Comparison of ENCODE assay signal across 31 mouse cellular contexts in the genomic region with DNA sequence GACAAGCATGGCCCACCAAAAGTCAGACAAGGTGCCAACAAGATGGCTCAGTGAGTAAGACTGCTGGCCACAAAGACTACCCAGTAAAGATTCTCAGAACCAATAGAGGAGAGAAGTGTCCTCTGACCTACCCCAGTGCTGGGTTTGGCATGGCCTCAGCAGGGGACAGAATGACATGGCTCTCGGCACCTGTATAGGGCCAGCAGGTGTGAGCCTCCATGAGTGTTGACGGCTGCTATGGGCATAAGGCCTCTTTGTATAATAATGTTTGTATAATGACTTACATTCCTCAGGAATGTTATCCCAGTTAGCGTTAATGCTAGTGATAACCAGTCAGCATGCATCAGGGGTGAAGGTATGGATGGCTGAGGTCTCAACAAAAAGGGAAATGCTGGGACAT. TPM values are rescaled to one million over a fixed set of nuclear protein-coding genes. Genes with fewer than 3 reads are reported as not detected.
DNase-seq lines count a peak whose midpoint lies in the region; ATAC-seq and TF ChIP-seq lines count a peak whose summit lies in the region.
"Had no signal": no experiment of that assay in that cellular context is flagged by ENCODE, and none has a peak within 500 bp of the region (broad histone marks: within the 10 kb centered on the region; RNA-seq: fewer than 3 reads in every experiment).

No protein-coding gene starts in this region.

- no peaks in the 10 kb centered on the region for H3K9me3 ChIP-seq in intestine, embryonic 16.5 days (ENCODE audit: control insufficient read depth, low read length)
- H3K9me3 ChIP-seq in intestine, embryonic 15.5 days = no peaks in the 10 kb centered on the region
- no peaks in the 10 kb centered on the region for H3K9me3 ChIP-seq in lung, embryonic 15.5 days
- no peaks in the 10 kb centered on the region for H3K9me3 ChIP-seq in midbrain, embryonic 11.5 days (ENCODE audit: control insufficient read depth, low read length)
- no peaks in the 10 kb centered on the region for H3K9me3 ChIP-seq in midbrain, embryonic 13.5 days
- no peaks in the 10 kb centered on the region for H3K9me3 ChIP-seq in stomach, postnatal 0 days (ENCODE audit: control insufficient read depth, low read length)
- H3K9me3 ChIP-seq: embryonic facial prominence, embryonic 10.5 days; embryonic facial prominence, embryonic 13.5 days; forebrain, embryonic 12.5 days; forebrain, embryonic 15.5 days; G1E; hindbrain, embryonic 12.5 days; hindbrain, embryonic 15.5 days had no signal

- 67% methylated on average over 3 of the region's 3 CpGs for WGBS in intestine, embryonic 16.5 days
- WGBS in intestine, embryonic 15.5 days = 60% methylated on average over 3 of the region's 3 CpGs
- 47% methylated on average over 3 of the region's 3 CpGs for WGBS in lung, embryonic 15.5 days
- WGBS in midbrain, embryonic 11.5 days = 90% methylated on average over 3 of the region's 3 CpGs
- WGBS in midbrain, embryonic 13.5 days = 93% methylated on average over 3 of the region's 3 CpGs
- WGBS in stomach, postnatal 0 days = 41% methylated on average over 3 of the region's 3 CpGs

- H3K27ac ChIP-seq in intestine, embryonic 16.5 days (ENCODE audit: low read length) = no peak overlapping the region
- H3K27ac ChIP-seq in intestine, embryonic 15.5 days = no peak overlapping the region
- peak overlapping the region; percentile 66 for H3K27ac ChIP-seq in lung, embryonic 15.5 days
- no peak overlapping the region for H3K27ac ChIP-seq in midbrain, embryonic 11.5 days (ENCODE audit: low read depth, low read length)
- no peak overlapping the region for H3K27ac ChIP-seq in midbrain, embryonic 13.5 days
- peak overlapping the region; percentile 64 for H3K27ac ChIP-seq in stomach, postnatal 0 days (replicated peaks)
- H3K27ac ChIP-seq: embryonic facial prominence, embryonic 10.5 days; embryonic facial prominence, embryonic 13.5 days; forebrain, embryonic 12.5 days; forebrain, embryonic 15.5 days; hindbrain, embryonic 12.5 days; hindbrain, embryonic 15.5 days had no signal

- H3K4me1 ChIP-seq in intestine, embryonic 16.5 days (ENCODE audit: control insufficient read depth, insufficient read depth, low read length) = peaks cover 12% of the 10 kb centered on the region
- peaks cover 14% of the 10 kb centered on the region for H3K4me1 ChIP-seq in intestine, embryonic 15.5 days (replicated peaks)
- H3K4me1 ChIP-seq in lung, embryonic 15.5 days = peaks cover 40% of the 10 kb centered on the region
- peaks cover 12% of the 10 kb centered on the region for H3K4me1 ChIP-seq in midbrain, embryonic 11.5 days (ENCODE audit: control insufficient read depth, insufficient read depth, low read length)
- peaks cover 31% of the 10 kb centered on the region for H3K4me1 ChIP-seq in midbrain, embryonic 13.5 days (replicated peaks)
- no peaks in the 10 kb centered on the region; the same call in 1 of the 2 replicates for H3K4me1 ChIP-seq in stomach, postnatal 0 days (replicated peaks; ENCODE audit: control insufficient read depth, insufficient read depth)

- H3K27me3 ChIP-seq in intestine, embryonic 16.5 days (replicated peaks; ENCODE audit: control insufficient read depth, insufficient read depth, low read length) = no peaks in the 10 kb centered on the region
- H3K27me3 ChIP-seq in intestine, embryonic 15.5 days (replicated peaks) = no peaks in the 10 kb centered on the region
- no peaks in the 10 kb centered on the region for H3K27me3 ChIP-seq in lung, embryonic 15.5 days
- H3K27me3 ChIP-seq in midbrain, embryonic 11.5 days (ENCODE audit: control insufficient read depth, insufficient read depth, low read length) = no peaks in the 10 kb centered on the region
- H3K27me3 ChIP-seq in midbrain, embryonic 13.5 days = no peaks in the 10 kb centered on the region
- H3K27me3 ChIP-seq in stomach, postnatal 0 days (ENCODE audit: control insufficient read depth, insufficient read depth, low read length) = no peaks in the 10 kb centered on the region
- H3K27me3 ChIP-seq: embryonic facial prominence, embryonic 13.5 days; forebrain, embryonic 12.5 days; forebrain, embryonic 15.5 days; hindbrain, embryonic 12.5 days; hindbrain, embryonic 15.5 days had no signal

- no peak for ATAC-seq in intestine, embryonic 16.5 days
- ATAC-seq in intestine, embryonic 15.5 days = no peak
- no peak for ATAC-seq in lung, embryonic 15.5 days (ENCODE audit: borderline replicate concordance, extremely low read depth, low FRiP score, low TSS enrichment)
- ATAC-seq in midbrain, embryonic 11.5 days (ENCODE audit: low FRiP score) = no peak
- no peak for ATAC-seq in midbrain, embryonic 13.5 days
- ATAC-seq in stomach, postnatal 0 days (ENCODE audit: low FRiP score, low TSS enrichment) = peak; percentile 64
- ATAC-seq: forebrain, embryonic 15.5 days had no signal

- peaks cover 37% of the 10 kb centered on the region for H3K36me3 ChIP-seq in intestine, embryonic 16.5 days (ENCODE audit: control insufficient read depth, insufficient read depth, low read length)
- H3K36me3 ChIP-seq in intestine, embryonic 15.5 days = peaks cover 47% of the 10 kb centered on the region
- H3K36me3 ChIP-seq in lung, embryonic 15.5 days = peaks cover 63% of the 10 kb centered on the region
- peaks cover 40% of the 10 kb centered on the region for H3K36me3 ChIP-seq in midbrain, embryonic 11.5 days (ENCODE audit: control insufficient read depth, insufficient read depth, low read length)
- peaks cover 66% of the 10 kb centered on the region for H3K36me3 ChIP-seq in midbrain, embryonic 13.5 days
- peaks cover 22% of the 10 kb centered on the region for H3K36me3 ChIP-seq in stomach, postnatal 0 days (ENCODE audit: control insufficient read depth, insufficient read depth, low read length)

- intact Hi-C loops in gastrocnemius, postnatal 36 days (cut with DNase I) = no loop called here

- no peak for TF ChIP-seq EP300 in stomach, postnatal 0 days (optimal IDR thresholded peaks at IDR 0.05)

- H3K4me2 ChIP-seq in intestine, embryonic 16.5 days (ENCODE audit: low read depth, low read length) = no peak overlapping the region
- H3K4me2 ChIP-seq in intestine, embryonic 15.5 days (replicated peaks) = no peak overlapping the region
- H3K4me2 ChIP-seq in lung, embryonic 15.5 days = no peak overlapping the region
- H3K4me2 ChIP-seq in midbrain, embryonic 11.5 days = no peak overlapping the region
- no peak overlapping the region for H3K4me2 ChIP-seq in midbrain, embryonic 13.5 days (replicated peaks)
- no peak overlapping the region for H3K4me2 ChIP-seq in stomach, postnatal 0 days (replicated peaks; ENCODE audit: low read depth)
- H3K4me2 ChIP-seq: embryonic facial prominence, embryonic 13.5 days; forebrain, embryonic 12.5 days; forebrain, embryonic 15.5 days; heart, embryonic 11.5 days; hindbrain, embryonic 12.5 days; hindbrain, embryonic 15.5 days had no signal

- H3K9ac ChIP-seq in intestine, embryonic 16.5 days (ENCODE audit: low read depth, low read length) = 0 out of 2 replicates have a peak overlapping the region, but pooled peaks have one; percentile 14
- H3K9ac ChIP-seq in intestine, embryonic 15.5 days = no peak overlapping the region
- H3K9ac ChIP-seq in lung, embryonic 15.5 days = no peak overlapping the region
- no peak overlapping the region for H3K9ac ChIP-seq in midbrain, embryonic 11.5 days (ENCODE audit: low read length)
- no peak overlapping the region for H3K9ac ChIP-seq in midbrain, embryonic 13.5 days (replicated peaks)
- no peak overlapping the region for H3K9ac ChIP-seq in stomach, postnatal 0 days (ENCODE audit: low read length)
- H3K9ac ChIP-seq: embryonic facial prominence, embryonic 13.5 days; forebrain, embryonic 12.5 days; forebrain, embryonic 15.5 days; hindbrain, embryonic 12.5 days; hindbrain, embryonic 15.5 days had no signal

- TF ChIP-seq CTCF in stomach, postnatal 0 days (IDR thresholded peaks at IDR 0.05; ENCODE audit: low read depth) = no peak

- no peak overlapping the region for H3K4me3 ChIP-seq in intestine, embryonic 16.5 days (ENCODE audit: low read length)
- H3K4me3 ChIP-seq in intestine, embryonic 15.5 days (replicated peaks) = no peak overlapping the region
- H3K4me3 ChIP-seq in lung, embryonic 15.5 days = no peak overlapping the region
- H3K4me3 ChIP-seq in midbrain, embryonic 11.5 days (ENCODE audit: low read depth, low read length) = no peak overlapping the region
- H3K4me3 ChIP-seq in midbrain, embryonic 13.5 days (replicated peaks) = no peak overlapping the region
- H3K4me3 ChIP-seq in stomach, postnatal 0 days (ENCODE audit: low read depth, low read length) = no peak overlapping the region
- H3K4me3 ChIP-seq: embryonic facial prominence, embryonic 10.5 days; embryonic facial prominence, embryonic 13.5 days; erythroblast, embryonic 14.5 days; forebrain, embryonic 12.5 days; forebrain, embryonic 15.5 days; hindbrain, embryonic 12.5 days; hindbrain, embryonic 15.5 days had no signal

- no peak for DNase-seq in lung, postnatal 10 days
- DNase-seq in midbrain, embryonic 11.5 days (ENCODE audit: low spot score, missing footprints) = peak; percentile 82
- DNase-seq in stomach, postnatal 0 days (ENCODE audit: low spot score) = peak; percentile 55
- DNase-seq in gastrocnemius, postnatal 36 days = no peak
- DNase-seq: adrenal gland, adult 8-10 months; adrenal gland, postnatal 25 days; cerebellum, adult 11-12 months; cerebellum, adult 8-10 months; cerebellum, postnatal 10 days; cerebellum, postnatal 36 days; embryo, embryonic 11 days; gastrocnemius, postnatal 25 days had no signal

RNA-seq across cellular contexts. Expression of gene 2310039H08Rik, which starts 3.7 kb away (rescaled TPM):
- polyA plus RNA-seq in intestine, embryonic 16.5 days (2015; fragmentation: Nextera tagmentation; extraction: Ambion mirVana) = 102 and 104 TPM in 2 replicates
- 81.1 and 96.9 TPM in 2 replicates for polyA plus RNA-seq in intestine, embryonic 15.5 days (2015; fragmentation: Nextera tagmentation; extraction: Ambion mirVana)
- 62.2 and 63.9 TPM in 2 replicates for polyA plus RNA-seq in lung, embryonic 15.5 days (2015; fragmentation: Nextera tagmentation; extraction: Ambion mirVana)
- 55.0 and 57.9 TPM in 2 replicates for polyA plus RNA-seq in midbrain, embryonic 11.5 days (2014; fragmentation: Nextera tagmentation; extraction: Ambion mirVana)
- polyA plus RNA-seq in midbrain, embryonic 13.5 days (2015; fragmentation: Nextera tagmentation; extraction: Ambion mirVana) = 53.4 and 54.0 TPM in 2 replicates
- polyA plus RNA-seq in stomach, postnatal 0 days (2015; fragmentation: Nextera tagmentation; extraction: Ambion mirVana) = 113 and 117 TPM in 2 replicates
- 10 to 100 TPM; 26.8 to 33.5 TPM for total RNA-seq in gastrocnemius, postnatal 36 days (2021)

RNA-seq across cellular contexts. Expression of gene Rpl7l1, which starts 6.4 kb away (rescaled TPM):
- polyA plus RNA-seq in intestine, embryonic 16.5 days (2015; fragmentation: Nextera tagmentation; extraction: Ambion mirVana) = 142 and 153 TPM in 2 replicates
- polyA plus RNA-seq in intestine, embryonic 15.5 days (2015; fragmentation: Nextera tagmentation; extraction: Ambion mirVana) = 149 and 167 TPM in 2 replicates
- 171 and 175 TPM in 2 replicates for polyA plus RNA-seq in lung, embryonic 15.5 days (2015; fragmentation: Nextera tagmentation; extraction: Ambion mirVana)
- polyA plus RNA-seq in midbrain, embryonic 11.5 days (2014; fragmentation: Nextera tagmentation; extraction: Ambion mirVana) = 170 and 179 TPM in 2 replicates
- 119 and 125 TPM in 2 replicates for polyA plus RNA-seq in midbrain, embryonic 13.5 days (2015; fragmentation: Nextera tagmentation; extraction: Ambion mirVana)
- polyA plus RNA-seq in stomach, postnatal 0 days (2015; fragmentation: Nextera tagmentation; extraction: Ambion mirVana) = 93.7 and 95.0 TPM in 2 replicates
- total RNA-seq in gastrocnemius, postnatal 36 days (2021) = 10 to 100 TPM; 39.3 to 40.7 TPM

RNA-seq across cellular contexts. Expression of gene Ptcra, which starts 12.6 kb away (rescaled TPM):
- polyA plus RNA-seq in intestine, embryonic 16.5 days (2015; fragmentation: Nextera tagmentation; extraction: Ambion mirVana) = 0.34 and 0.37 TPM in 2 replicates
- 0.40 and 0.56 TPM in 2 replicates for polyA plus RNA-seq in intestine, embryonic 15.5 days (2015; fragmentation: Nextera tagmentation; extraction: Ambion mirVana)
- polyA plus RNA-seq in lung, embryonic 15.5 days (2015; fragmentation: Nextera tagmentation; extraction: Ambion mirVana) = 1.3 and 8.2 TPM in 2 replicates
- 0.48 and 0.70 TPM in 2 replicates for polyA plus RNA-seq in midbrain, embryonic 11.5 days (2014; fragmentation: Nextera tagmentation; extraction: Ambion mirVana)
- 0.24 and 0.46 TPM in 2 replicates for polyA plus RNA-seq in midbrain, embryonic 13.5 days (2015; fragmentation: Nextera tagmentation; extraction: Ambion mirVana)
- 0.50 TPM in 2 replicates for polyA plus RNA-seq in stomach, postnatal 0 days (2015; fragmentation: Nextera tagmentation; extraction: Ambion mirVana)
- not detected for total RNA-seq in gastrocnemius, postnatal 36 days (2021)
- total RNA-seq: adrenal gland, adult 8-10 months; adrenal gland, postnatal 25 days; gastrocnemius, adult 8-10 months; gastrocnemius, postnatal 25 days; granulocyte monocyte progenitor cell, adult 5-6 weeks; heart, adult 8-10 months; heart, postnatal 25 days; hematopoietic stem cell, adult 5-6 weeks had no signal
- polyA plus RNA-seq: erythroblast, embryonic 14.5 days; heart, postnatal 0 days had no signal

RNA-seq across cellular contexts. Expression of gene Cnpy3, which starts 24.1 kb away (rescaled TPM):
- 73.9 and 75.6 TPM in 2 replicates for polyA plus RNA-seq in intestine, embryonic 16.5 days (2015; fragmentation: Nextera tagmentation; extraction: Ambion mirVana)
- 73.9 and 74.9 TPM in 2 replicates for polyA plus RNA-seq in intestine, embryonic 15.5 days (2015; fragmentation: Nextera tagmentation; extraction: Ambion mirVana)
- polyA plus RNA-seq in lung, embryonic 15.5 days (2015; fragmentation: Nextera tagmentation; extraction: Ambion mirVana) = 83.0 and 83.6 TPM in 2 replicates
- polyA plus RNA-seq in midbrain, embryonic 11.5 days (2014; fragmentation: Nextera tagmentation; extraction: Ambion mirVana) = 49.8 and 56.3 TPM in 2 replicates
- polyA plus RNA-seq in midbrain, embryonic 13.5 days (2015; fragmentation: Nextera tagmentation; extraction: Ambion mirVana) = 55.7 and 59.8 TPM in 2 replicates
- polyA plus RNA-seq in stomach, postnatal 0 days (2015; fragmentation: Nextera tagmentation; extraction: Ambion mirVana) = 39.0 and 39.9 TPM in 2 replicates
- 1 to 10 TPM; 7.6 to 8.9 TPM for total RNA-seq in gastrocnemius, postnatal 36 days (2021)

RNA-seq across cellular contexts. Expression of gene Gnmt, which starts 47.1 kb away (rescaled TPM):
- polyA plus RNA-seq in intestine, embryonic 16.5 days (2015; fragmentation: Nextera tagmentation; extraction: Ambion mirVana) = 8.2 and 10.0 TPM in 2 replicates
- 3.2 and 9.0 TPM in 2 replicates for polyA plus RNA-seq in intestine, embryonic 15.5 days (2015; fragmentation: Nextera tagmentation; extraction: Ambion mirVana)
- 1.3 and 1.8 TPM in 2 replicates for polyA plus RNA-seq in lung, embryonic 15.5 days (2015; fragmentation: Nextera tagmentation; extraction: Ambion mirVana)
- 0.37 and 0.82 TPM in 2 replicates for polyA plus RNA-seq in midbrain, embryonic 11.5 days (2014; fragmentation: Nextera tagmentation; extraction: Ambion mirVana)
- 0.80 and 0.81 TPM in 2 replicates for polyA plus RNA-seq in midbrain, embryonic 13.5 days (2015; fragmentation: Nextera tagmentation; extraction: Ambion mirVana)
- 2.1 and 3.1 TPM in 2 replicates for polyA plus RNA-seq in stomach, postnatal 0 days (2015; fragmentation: Nextera tagmentation; extraction: Ambion mirVana)
- 1 to 10 TPM; 1.1 to 2.1 TPM for total RNA-seq in gastrocnemius, postnatal 36 days (2021)
- total RNA-seq: G1E; granulocyte monocyte progenitor cell, adult 5-6 weeks; hematopoietic stem cell, adult 5-6 weeks had no signal

Comparison
In these comparisons a context has a peak if more than half of its experiments do, and no peak if none do; other contexts are left out.
1. H3K27ac ChIP-seq: peak in lung, embryonic 15.5 days (single experiment) and stomach, postnatal 0 days (single experiment); none in intestine, embryonic 16.5 days (single experiment), intestine, embryonic 15.5 days (single experiment), midbrain, embryonic 11.5 days (single experiment) and midbrain, embryonic 13.5 days (single experiment).
2. DNase-seq: peak in midbrain, embryonic 11.5 days (single experiment) and stomach, postnatal 0 days (single experiment); none in lung, postnatal 10 days (single experiment) and gastrocnemius, postnatal 36 days (0 of 2).